In genomic region chr5:117841651-117842347, GRCm38 (mm10) we compare ENCODE assay signal across 8 mouse cellular contexts.
DNase-seq lines count a peak whose midpoint lies in the region; ATAC-seq and TF ChIP-seq lines count a peak whose summit lies in the region.

No protein-coding gene starts in this region.

- H3K4me3 ChIP-seq in forebrain, embryonic 14.5 days (ENCODE audit: low read depth, low read length): peak overlapping the region; percentile 35
- peak overlapping the region; percentile 39 for H3K4me3 ChIP-seq in hindbrain, embryonic 13.5 days
- H3K4me3 ChIP-seq in limb, embryonic 10.5 days: peak overlapping the region; percentile 24
- H3K4me3 ChIP-seq in midbrain, postnatal 0 days (ENCODE audit: low read depth, low read length): peak overlapping the region; percentile 37

- peak overlapping the region; percentile 44; the same call in 1 of the 2 replicates for H3K27ac ChIP-seq in forebrain, embryonic 14.5 days (ENCODE audit: low read depth, low read length)
- H3K27ac ChIP-seq in hindbrain, embryonic 13.5 days: no peak overlapping the region
- no peak overlapping the region for H3K27ac ChIP-seq in limb, embryonic 10.5 days
- H3K27ac ChIP-seq in midbrain, postnatal 0 days (ENCODE audit: low read depth, low read length): no peak overlapping the region

- H3K4me1 ChIP-seq in forebrain, embryonic 14.5 days (ENCODE audit: control insufficient read depth, insufficient read depth, low read length): peaks cover 8% of the 10 kb centered on the region; the same call in 1 of the 2 replicates
- H3K4me1 ChIP-seq in hindbrain, embryonic 13.5 days (replicated peaks): peaks cover 44% of the 10 kb centered on the region
- peaks cover 8% of the 10 kb centered on the region for H3K4me1 ChIP-seq in limb, embryonic 10.5 days
- peaks cover 16% of the 10 kb centered on the region; the same call in 1 of the 2 replicates for H3K4me1 ChIP-seq in midbrain, postnatal 0 days (ENCODE audit: insufficient read depth, low read length)

- TF ChIP-seq CTCF in midbrain, postnatal 0 days (IDR thresholded peaks at IDR 0.05): no peak

- H3K4me2 ChIP-seq in forebrain, embryonic 14.5 days (ENCODE audit: low read length): peak overlapping the region; percentile 60
- H3K4me2 ChIP-seq in hindbrain, embryonic 13.5 days: peak overlapping the region; percentile 69
- peak overlapping the region; percentile 62 for H3K4me2 ChIP-seq in midbrain, postnatal 0 days (ENCODE audit: low read depth, low read length, poor library complexity, severe bottlenecking)

- DNase-seq in R1 (ENCODE audit: low read depth, low spot score): peak; percentile 66
- peak; percentile 81 for DNase-seq in cerebellum, adult 11-12 months
- peak; percentile 71 for DNase-seq in forebrain, embryonic 14.5 days (ENCODE audit: low spot score)
- peak; percentile 42 for DNase-seq in limb, embryonic 10.5 days (ENCODE audit: low spot score)
- peak; percentile 65 for DNase-seq in midbrain, postnatal 0 days (ENCODE audit: low spot score)
- no peak for DNase-seq in spleen, adult 12 weeks (ENCODE audit: low spot score)
- DNase-seq in ovary, postnatal 10 days (ENCODE audit: low spot score): no peak

- H3K9me3 ChIP-seq in forebrain, embryonic 14.5 days (replicated peaks; ENCODE audit: control insufficient read depth, low read length): no peaks in the 10 kb centered on the region
- no peaks in the 10 kb centered on the region for H3K9me3 ChIP-seq in hindbrain, embryonic 13.5 days
- H3K9me3 ChIP-seq in limb, embryonic 10.5 days (replicated peaks): no peaks in the 10 kb centered on the region
- no peaks in the 10 kb centered on the region for H3K9me3 ChIP-seq in midbrain, postnatal 0 days (ENCODE audit: low read length)

- H3K27me3 ChIP-seq in forebrain, embryonic 14.5 days (replicated peaks; ENCODE audit: control insufficient read depth, insufficient read depth, low read length): peaks cover 27% of the 10 kb centered on the region
- peaks cover 76% of the 10 kb centered on the region for H3K27me3 ChIP-seq in hindbrain, embryonic 13.5 days
- H3K27me3 ChIP-seq in limb, embryonic 10.5 days (ENCODE audit: low read depth, poor library complexity, severe bottlenecking): peaks cover 92% of the 10 kb centered on the region
- H3K27me3 ChIP-seq in midbrain, postnatal 0 days (ENCODE audit: insufficient read depth, low read length): 0 out of 2 replicates have a peak, but pooled peaks cover 19% of the 10 kb centered on the region

- H3K9ac ChIP-seq in forebrain, embryonic 14.5 days (ENCODE audit: low read length): peak overlapping the region; percentile 59
- peak overlapping the region; percentile 61 for H3K9ac ChIP-seq in hindbrain, embryonic 13.5 days
- peak overlapping the region; percentile 50 for H3K9ac ChIP-seq in midbrain, postnatal 0 days (replicated peaks; ENCODE audit: low read length, poor library complexity, severe bottlenecking)

- WGBS in forebrain, embryonic 14.5 days: under 1% methylated on average over 44 of the region's 44 CpGs
- under 1% methylated on average over 39 of the region's 44 CpGs for WGBS in hindbrain, embryonic 13.5 days
- WGBS in limb, embryonic 10.5 days: under 1% methylated on average over 44 of the region's 44 CpGs
- under 1% methylated on average over 39 of the region's 44 CpGs for WGBS in midbrain, postnatal 0 days

- no peaks in the 10 kb centered on the region for H3K36me3 ChIP-seq in forebrain, embryonic 14.5 days (ENCODE audit: control insufficient read depth, insufficient read depth, low read length)
- no peaks in the 10 kb centered on the region for H3K36me3 ChIP-seq in hindbrain, embryonic 13.5 days
- H3K36me3 ChIP-seq in limb, embryonic 10.5 days: no peaks in the 10 kb centered on the region
- H3K36me3 ChIP-seq in midbrain, postnatal 0 days (ENCODE audit: insufficient read depth, low read length): no peaks in the 10 kb centered on the region

- peak; percentile 69 for ATAC-seq in forebrain, embryonic 14.5 days
- ATAC-seq in hindbrain, embryonic 13.5 days (ENCODE audit: low FRiP score): peak; percentile 46; the same call in 1 of the 2 replicates
- ATAC-seq in midbrain, postnatal 0 days (ENCODE audit: low FRiP score): peak; percentile 57

Comparison
In these comparisons a context has a peak if more than half of its experiments do, and no peak if none do; other contexts are left out.
1. DNase-seq: peak in R1 (single experiment), cerebellum, adult 11-12 months (single experiment), forebrain, embryonic 14.5 days (single experiment), limb, embryonic 10.5 days (single experiment) and midbrain, postnatal 0 days (single experiment); none in spleen, adult 12 weeks (single experiment) and ovary, postnatal 10 days (single experiment).
2. Peak in every context shown above with its lines, with median percentiles within 50 percentile points of each other: ATAC-seq, H3K4me2 ChIP-seq, H3K4me3 ChIP-seq and H3K9ac ChIP-seq.